Mouse (Mus musculus) fat pad, adult 2 months (tissue): ENCODE results near the gene Ccne1.
"Not testable (repeated sequence)": the region's sequence is repeated elsewhere in the genome, so short reads cannot be mapped to it uniquely, and the experiment has no call there.

ENCODE experiments used
- DNase-seq: peaks from one replicate; pipeline ENCODE4 v3.0.0-alpha.2; 2011; ENCODE audit warnings: low read depth, low spot score; ENCODE audit errors: extremely low read depth

Ccne1 gene

DNA sequence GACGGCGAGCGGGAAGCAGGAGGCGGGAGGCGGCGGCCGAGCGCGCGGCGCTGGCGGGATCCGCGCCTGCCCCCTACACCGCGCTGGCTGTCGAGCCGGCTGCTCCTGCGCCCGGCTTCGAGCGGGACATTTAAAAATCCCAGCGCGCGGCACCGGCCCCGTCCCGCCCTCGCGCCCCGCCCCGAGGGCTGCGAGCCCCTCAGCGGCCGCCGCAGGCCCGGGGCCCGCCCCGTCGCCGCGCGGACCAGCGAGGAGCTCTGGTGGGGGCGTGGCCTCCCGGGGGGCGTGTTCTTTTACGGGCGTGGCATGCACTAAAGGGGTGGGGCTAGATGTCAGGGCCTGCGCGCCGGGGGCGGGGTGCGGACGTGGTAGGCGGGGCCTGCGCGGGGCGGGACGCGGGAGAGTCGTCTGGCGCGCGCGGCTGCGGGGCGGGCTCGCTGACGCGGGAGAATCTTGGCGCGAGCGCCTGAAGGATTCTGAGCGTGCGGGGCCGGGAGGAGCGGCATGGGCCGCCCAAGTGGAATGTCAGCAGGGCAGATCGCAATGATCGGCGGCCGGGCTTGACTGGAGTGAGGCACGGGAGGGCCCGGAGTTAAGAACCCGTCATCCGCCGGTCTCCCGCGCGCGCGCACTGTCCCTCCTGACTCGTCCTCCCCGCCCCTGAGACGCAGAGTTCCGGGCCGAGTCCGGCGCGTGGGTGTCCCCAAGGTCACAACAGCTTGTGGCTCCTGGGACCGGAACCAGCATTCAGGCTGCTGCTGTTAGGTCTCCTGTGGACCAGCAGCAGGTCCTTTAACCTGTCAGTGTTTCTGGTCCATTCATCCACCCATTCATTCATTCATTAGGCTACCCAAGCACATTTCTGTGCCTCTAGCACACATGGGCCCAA is at the start of gene Ccne1:
Gene Ccne1, minus strand, starts transcription at position 164 of the 889 bp plus-strand sequence.
- no peak for DNase-seq

DNA sequence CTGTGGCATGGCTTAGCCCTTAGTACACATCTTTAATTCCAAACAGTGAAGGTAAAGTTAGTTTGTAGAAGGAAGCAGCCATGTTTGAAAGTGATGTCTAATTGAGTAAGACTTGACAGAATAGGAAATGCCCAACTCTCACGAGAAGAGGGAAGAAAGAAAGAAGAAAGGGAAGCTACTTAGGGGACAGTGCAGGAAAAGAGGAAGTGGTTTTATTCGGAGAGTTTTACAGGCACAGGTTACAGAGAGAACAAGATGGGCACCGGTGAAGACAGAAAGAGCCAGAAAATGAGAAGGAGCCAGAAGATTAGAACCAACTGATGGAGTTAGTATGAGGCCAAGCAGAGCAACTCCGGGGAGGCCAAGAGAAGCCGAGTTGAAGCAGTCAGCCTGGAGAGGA is 48.5 kb upstream of the Ccne1 start:
- no peak for DNase-seq

DNA sequence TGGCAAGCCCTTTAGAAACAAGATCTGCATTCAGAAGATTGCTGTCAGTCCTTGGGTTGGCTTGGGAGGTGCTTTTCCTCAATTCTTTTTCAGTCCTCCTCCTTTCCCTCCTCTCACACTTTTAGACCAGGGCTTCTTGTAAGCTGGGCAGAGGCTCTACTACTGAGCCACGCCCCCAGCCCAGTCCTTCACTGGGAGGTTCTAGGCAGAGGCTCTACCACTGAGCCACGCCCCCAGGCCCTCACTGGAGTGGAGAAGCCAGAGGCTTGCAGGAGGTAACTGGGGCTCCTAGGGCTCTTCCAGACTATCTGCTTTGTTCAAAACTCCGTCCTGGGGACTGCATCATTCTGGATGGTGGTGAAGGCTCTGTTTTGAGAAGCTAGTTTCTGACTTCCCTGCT is 45.2 kb upstream of the Ccne1 start:
- DNase-seq, result no peak

DNA sequence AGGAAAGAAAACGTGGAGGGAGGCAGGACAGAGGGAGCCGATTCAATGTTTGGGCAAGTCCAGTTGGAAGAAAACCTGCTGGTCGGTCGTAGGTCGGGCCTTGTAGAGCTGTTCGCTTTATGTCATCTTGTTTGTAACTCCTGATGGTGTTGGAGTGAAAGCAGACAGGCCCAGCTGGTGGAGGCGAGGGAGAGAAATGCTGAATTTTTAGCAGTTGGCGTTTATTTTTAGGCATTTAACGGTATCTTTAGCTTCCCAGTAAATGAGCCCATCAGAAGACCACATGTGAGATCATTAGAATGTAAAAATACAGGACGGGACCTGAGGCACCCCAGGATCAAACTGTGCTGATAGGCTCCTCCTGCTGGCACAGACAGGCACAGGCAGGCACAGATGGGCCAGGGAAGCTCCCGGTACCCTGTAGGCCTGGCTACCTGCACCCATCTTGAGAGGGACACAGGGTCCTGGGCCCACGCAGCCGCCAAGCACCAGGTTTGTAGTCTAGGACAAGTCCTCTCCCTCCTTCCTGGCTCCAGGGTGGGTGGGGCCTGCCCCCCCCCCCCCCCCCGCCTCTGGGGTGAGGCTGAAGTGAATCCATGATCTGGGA is 44.5 kb upstream of the Ccne1 start:
- DNase-seq, result no peak

GRCm38 (mm10) chr7:38147477-38147876 is 40.1 kb upstream of the Ccne1 start:
- DNase-seq, result no peak

GRCm38 (mm10) chr7:38141747-38142545 is 34.6 kb upstream of the Ccne1 start:
- no peak for DNase-seq

- DNase-seq, result no peak
Measured at GRCm38 (mm10) chr7:38140324-38140723, 33.0 kb upstream of the Ccne1 start.

- DNase-seq, result no peak
Measured at GRCm38 (mm10) chr7:38134471-38134870, 27.1 kb upstream of the Ccne1 start.

GRCm38 (mm10) chr7:38131186-38131585 is 23.9 kb upstream of the Ccne1 start:
- no peak for DNase-seq

- no peak for DNase-seq
Measured at GRCm38 (mm10) chr7:38129986-38130729, 22.8 kb upstream of the Ccne1 start.

GRCm38 (mm10) chr7:38129491-38129890 is 22.2 kb upstream of the Ccne1 start:
- DNase-seq, result no peak

- DNase-seq, result not testable (repeated sequence)
Measured at GRCm38 (mm10) chr7:38128256-38128655, 20.9 kb upstream of the Ccne1 start.

DNA sequence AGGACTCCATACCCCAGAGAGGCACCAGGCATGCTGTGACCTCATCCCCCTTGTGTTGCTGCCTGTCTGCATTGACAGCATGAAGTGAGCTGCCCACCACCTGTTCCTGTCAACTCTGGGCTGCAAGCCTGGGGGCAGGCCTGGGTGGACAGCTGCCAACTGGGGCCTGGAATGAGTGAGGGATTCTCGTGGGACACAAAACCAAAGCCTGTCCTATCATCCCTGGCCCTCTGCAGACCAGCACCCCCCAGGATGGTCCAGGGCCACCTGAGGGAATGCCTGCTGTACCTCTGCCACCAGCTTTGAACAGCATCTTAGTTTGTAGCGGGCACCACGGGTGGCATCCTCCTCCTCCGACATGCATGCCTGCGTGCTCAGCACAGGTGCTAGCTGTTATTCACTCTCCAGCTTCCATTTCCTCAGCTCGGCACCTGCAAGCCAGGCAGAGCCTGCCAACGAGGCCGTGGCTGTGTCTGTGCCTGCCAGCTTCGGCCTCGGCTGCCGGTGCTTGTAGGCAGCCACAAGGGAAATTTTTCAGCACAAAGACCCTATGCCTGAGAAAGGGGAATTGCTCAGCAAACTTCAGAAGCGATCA is 18.3 kb upstream of the Ccne1 start:
- DNase-seq, result no peak

- not testable (repeated sequence) for DNase-seq
Measured at GRCm38 (mm10) chr7:38124164-38124563, 16.8 kb upstream of the Ccne1 start.

- no peak for DNase-seq
Measured at GRCm38 (mm10) chr7:38118594-38118993, 11.3 kb upstream of the Ccne1 start.

GRCm38 (mm10) chr7:38112451-38112850 is 5.1 kb upstream of the Ccne1 start:
- DNase-seq, result no peak

- DNase-seq, result no peak
Measured at GRCm38 (mm10) chr7:38111996-38112395, 4.7 kb upstream of the Ccne1 start.

- DNase-seq, result no peak
Measured at GRCm38 (mm10) chr7:38108260-38108632, 912 bp upstream of the Ccne1 start.

DNA sequence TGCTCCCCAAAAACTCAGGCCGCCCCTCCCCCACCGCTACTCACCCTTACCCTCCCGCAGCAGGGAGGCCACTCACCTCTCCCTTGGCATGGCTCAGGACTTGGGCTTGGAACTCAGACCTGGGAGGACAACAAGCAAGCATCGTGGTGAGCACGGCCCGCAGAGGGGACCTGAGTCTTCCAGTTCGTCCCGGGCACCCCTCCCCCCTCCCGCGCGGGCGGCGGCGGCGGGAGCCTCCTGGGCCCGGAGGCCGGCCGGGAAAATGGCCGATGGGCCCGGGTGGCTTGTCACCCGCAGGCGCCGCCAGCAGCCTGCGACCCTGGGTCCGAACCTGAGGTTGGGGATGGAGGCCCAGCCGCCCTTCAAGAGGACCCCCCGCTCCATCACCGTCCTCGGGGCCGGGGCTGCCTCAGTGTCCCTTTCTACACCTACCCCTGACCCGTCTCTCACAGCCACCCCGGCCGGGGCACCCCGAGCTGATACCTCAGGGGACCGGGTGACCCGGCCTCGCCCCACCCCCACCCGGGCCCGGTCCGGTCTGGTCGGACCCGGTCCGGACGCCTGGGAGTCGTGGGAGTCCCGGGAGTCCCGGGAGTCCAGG is 523 bp downstream of the Ccne1 start:
- no peak for DNase-seq

GRCm38 (mm10) chr7:38105379-38105778 is 2.0 kb downstream of the Ccne1 start:
- DNase-seq, result no peak
